21 mouse cellular contexts compared by ENCODE assay signal in the genomic region with DNA sequence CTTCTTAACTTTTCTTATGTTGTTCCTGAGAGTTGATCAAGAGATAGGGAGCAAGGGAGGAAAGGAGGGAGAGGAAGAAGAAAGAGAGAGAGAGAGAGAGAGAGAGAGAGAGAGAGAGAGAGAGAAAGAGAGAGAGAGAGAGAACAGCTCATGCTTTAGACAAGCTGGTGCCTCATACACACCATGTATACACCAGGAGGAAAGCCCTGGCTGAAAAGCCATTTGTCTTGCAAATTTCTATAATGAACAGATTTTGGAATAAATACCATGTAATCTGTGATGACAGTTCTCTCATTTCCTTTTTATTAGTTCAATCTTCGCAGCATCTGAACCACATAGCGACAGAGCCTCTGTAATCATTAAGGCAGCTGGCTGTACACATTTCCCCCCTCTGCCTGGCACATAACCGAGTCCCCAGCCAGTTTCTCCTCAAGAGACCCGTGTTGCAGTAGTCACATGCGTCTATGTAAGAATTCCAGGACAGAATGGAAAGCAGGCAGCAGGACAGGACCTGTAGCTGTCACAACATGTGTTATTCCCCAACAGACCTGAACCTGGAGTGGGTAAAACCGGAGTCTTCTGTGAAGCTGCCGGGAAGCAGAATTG.
DNase-seq lines count a peak whose midpoint lies in the region; ATAC-seq and TF ChIP-seq lines count a peak whose summit lies in the region.
"Had no signal": no experiment of that assay in that cellular context is flagged by ENCODE, and none has a peak within 500 bp of the region (broad histone marks: within the 10 kb centered on the region; RNA-seq: fewer than 3 reads in every experiment).

No protein-coding gene starts in this region.

- 60% methylated on average over 7 of the region's 7 CpGs for WGBS in forebrain, embryonic 13.5 days
- WGBS in forebrain, embryonic 12.5 days, result 76% methylated on average over 7 of the region's 7 CpGs
- 17% methylated on average over 7 of the region's 7 CpGs for WGBS in midbrain, embryonic 14.5 days

- H3K27ac ChIP-seq in forebrain, embryonic 13.5 days, result no peak overlapping the region
- H3K27ac ChIP-seq in forebrain, embryonic 12.5 days, result no peak overlapping the region
- no peak overlapping the region for H3K27ac ChIP-seq in midbrain, embryonic 14.5 days (replicated peaks; ENCODE audit: low read depth, low read length)
- H3K27ac ChIP-seq in left cerebral cortex, adult 2 months, result no peak overlapping the region; the same call in 1 of the 2 replicates
- H3K27ac ChIP-seq: embryonic facial prominence, embryonic 12.5 days; heart, embryonic 13.5 days; limb, embryonic 10.5 days had no signal

- no peak overlapping the region for H3K4me3 ChIP-seq in forebrain, embryonic 13.5 days
- no peak overlapping the region for H3K4me3 ChIP-seq in forebrain, embryonic 12.5 days (replicated peaks)
- H3K4me3 ChIP-seq in midbrain, embryonic 14.5 days (replicated peaks; ENCODE audit: low read depth, low read length), result no peak overlapping the region
- no peak overlapping the region for H3K4me3 ChIP-seq in left cerebral cortex, adult 2 months
- H3K4me3 ChIP-seq: embryonic facial prominence, embryonic 12.5 days; heart, embryonic 13.5 days; limb, embryonic 10.5 days; myocyte had no signal

- intact Hi-C loops in left cerebral cortex, adult 2 months (cut with DNase I), result no loop called here

- no peak for TF ChIP-seq POLR2A in brain, embryonic 14.5 days (IDR thresholded peaks at IDR 0.05; ENCODE audit: borderline replicate concordance, extremely low read depth, insufficient read depth, insufficient read length, poor library complexity, severe bottlenecking)

- H3K4me1 ChIP-seq in forebrain, embryonic 13.5 days, result peaks cover 18% of the 10 kb centered on the region
- peaks cover 13% of the 10 kb centered on the region for H3K4me1 ChIP-seq in forebrain, embryonic 12.5 days
- peaks cover 13% of the 10 kb centered on the region; the same call in 1 of the 2 replicates for H3K4me1 ChIP-seq in midbrain, embryonic 14.5 days (ENCODE audit: control insufficient read depth, insufficient read depth, low read length)
- H3K4me1 ChIP-seq: limb, embryonic 10.5 days had no signal

- peak; percentile 29 for DNase-seq in layer of hippocampus, adult 9-11 months
- no peak for DNase-seq in layer of hippocampus, adult 8-10 months (ENCODE audit: low spot score in 2 of 2)
- DNase-seq in brain, embryonic 14.5 days (ENCODE audit: low read depth), result peak; percentile 68
- DNase-seq in midbrain, embryonic 14.5 days, result peak; percentile 59
- DNase-seq in left cerebral cortex, adult 2 months (ENCODE audit: extremely low spot score in 1 of 2, low spot score in 2 of 2), result no peak
- DNase-seq: cerebellum, adult 9-10 months; gastrocnemius, postnatal 10 days; heart, adult 18-20 months; kidney, postnatal 36 days; liver, postnatal 0 days; lung, postnatal 10 days; thymus, postnatal 14 days had no signal

- no peaks in the 10 kb centered on the region for H3K27me3 ChIP-seq in forebrain, embryonic 13.5 days
- no peaks in the 10 kb centered on the region for H3K27me3 ChIP-seq in forebrain, embryonic 12.5 days
- no peaks in the 10 kb centered on the region for H3K27me3 ChIP-seq in midbrain, embryonic 14.5 days (ENCODE audit: control insufficient read depth, insufficient read depth, low read length)
- H3K27me3 ChIP-seq: embryonic facial prominence, embryonic 12.5 days; heart, embryonic 13.5 days had no signal

- no peak overlapping the region for H3K9ac ChIP-seq in forebrain, embryonic 13.5 days
- no peak overlapping the region for H3K9ac ChIP-seq in forebrain, embryonic 12.5 days
- no peak overlapping the region for H3K9ac ChIP-seq in midbrain, embryonic 14.5 days (replicated peaks; ENCODE audit: low read length)
- H3K9ac ChIP-seq: embryonic facial prominence, embryonic 12.5 days; heart, embryonic 13.5 days; liver, postnatal 0 days had no signal

- ATAC-seq in forebrain, embryonic 13.5 days, result peak; percentile 41; the same call in 1 of the 2 replicates
- ATAC-seq in forebrain, embryonic 12.5 days (ENCODE audit: low FRiP score), result no peak
- ATAC-seq in midbrain, embryonic 14.5 days (ENCODE audit: low FRiP score, low TSS enrichment), result 0 out of 2 replicates have a peak, but pooled peaks have one; percentile 17
- ATAC-seq in activated CD4-positive, CD25-positive, alpha-beta regulatory T cell, adult 4 months, result no peak
- ATAC-seq: hindbrain, embryonic 16.5 days; intestine, embryonic 16.5 days; liver, postnatal 0 days had no signal

- no peaks in the 10 kb centered on the region for H3K36me3 ChIP-seq in forebrain, embryonic 13.5 days (ENCODE audit: poor library complexity, severe bottlenecking)
- H3K36me3 ChIP-seq in forebrain, embryonic 12.5 days (replicated peaks), result no peaks in the 10 kb centered on the region
- no peaks in the 10 kb centered on the region for H3K36me3 ChIP-seq in midbrain, embryonic 14.5 days (ENCODE audit: control insufficient read depth, insufficient read depth, low read length)
- H3K36me3 ChIP-seq: embryonic facial prominence, embryonic 12.5 days; heart, embryonic 13.5 days; limb, embryonic 10.5 days had no signal

- no peak for TF ChIP-seq CTCF in brain, embryonic 14.5 days (IDR thresholded peaks at IDR 0.05; ENCODE audit: borderline replicate concordance, extremely low read depth, insufficient read depth, insufficient read length)
- no peak for TF ChIP-seq CTCF in left cerebral cortex, adult 2 months (IDR thresholded peaks at IDR 0.05)

- H3K4me2 ChIP-seq in forebrain, embryonic 13.5 days, result no peak overlapping the region
- H3K4me2 ChIP-seq in forebrain, embryonic 12.5 days, result no peak overlapping the region
- no peak overlapping the region for H3K4me2 ChIP-seq in midbrain, embryonic 14.5 days (ENCODE audit: low read length)
- H3K4me2 ChIP-seq: embryonic facial prominence, embryonic 12.5 days; heart, embryonic 13.5 days had no signal

- H3K9me3 ChIP-seq in forebrain, embryonic 13.5 days (replicated peaks), result no peaks in the 10 kb centered on the region
- H3K9me3 ChIP-seq in forebrain, embryonic 12.5 days, result no peaks in the 10 kb centered on the region
- no peaks in the 10 kb centered on the region for H3K9me3 ChIP-seq in midbrain, embryonic 14.5 days (ENCODE audit: control insufficient read depth, low read length)
- H3K9me3 ChIP-seq: embryonic facial prominence, embryonic 12.5 days; heart, embryonic 13.5 days; limb, embryonic 10.5 days had no signal

Comparison
In these comparisons a context has a peak if more than half of its experiments do, and no peak if none do; other contexts are left out.
1. ATAC-seq: peak in forebrain, embryonic 13.5 days (single experiment) and midbrain, embryonic 14.5 days (single experiment); none in forebrain, embryonic 12.5 days (single experiment) and activated CD4-positive, CD25-positive, alpha-beta regulatory T cell, adult 4 months (single experiment).
2. DNase-seq: peak in layer of hippocampus, adult 9-11 months (single experiment), brain, embryonic 14.5 days (single experiment) and midbrain, embryonic 14.5 days (single experiment); none in layer of hippocampus, adult 8-10 months (0 of 2) and left cerebral cortex, adult 2 months (0 of 2).